Mouse (Mus musculus): ENCODE results near the gene Dlg3. TPM values are rescaled to one million over a fixed set of nuclear protein-coding genes. Genes with fewer than 3 reads are reported as not detected.
A peak's percentile ranks its signal among the peaks of the same experiment; 100 is the strongest.

Dlg3 gene
- 1.9 and 2.5 TPM in 2 replicates for polyA plus RNA-seq (2014; fragmentation: Nextera tagmentation; extraction: Ambion mirVana)

DNA sequence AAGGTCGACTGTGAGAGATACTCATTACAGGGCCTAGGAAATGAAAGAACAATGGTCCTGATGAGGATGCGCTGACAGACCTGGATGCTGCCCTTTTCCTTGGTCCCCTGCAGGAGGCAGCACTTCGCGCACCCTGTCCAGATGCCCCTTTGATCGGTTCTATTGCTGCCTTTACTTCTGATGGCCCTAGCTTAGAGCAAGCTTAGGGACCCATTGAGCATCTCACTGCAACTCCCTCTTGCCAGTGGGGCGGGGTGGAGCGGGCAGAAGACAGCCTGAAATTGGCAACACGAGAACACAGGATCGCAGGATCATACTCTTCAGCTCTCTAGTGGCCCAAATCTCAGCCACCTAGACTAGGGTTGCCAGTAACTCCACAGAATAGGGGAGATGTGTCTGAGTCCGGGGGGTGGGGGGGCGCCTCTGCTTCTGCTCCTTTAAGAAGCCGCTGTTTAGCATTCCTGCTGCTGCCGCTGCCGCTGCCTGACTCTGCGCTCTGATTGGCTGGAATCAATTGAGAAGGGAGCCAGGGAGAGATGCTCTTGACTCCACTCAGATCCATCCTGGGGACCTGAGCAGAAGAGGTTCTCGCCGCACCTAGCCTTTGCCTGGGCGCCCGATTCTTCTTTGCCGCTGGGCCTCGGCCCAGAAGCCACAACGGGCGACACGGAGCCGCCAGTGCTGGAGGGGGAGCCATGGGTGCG lies at the start of gene Dlg3:
Gene Dlg3 (plus strand): TSS at position 542 of the 704 bp plus-strand sequence.
- Histone ChIP-seq H3K4me3 (ENCODE audit: control insufficient read depth in 1 of 2, insufficient read depth in 1 of 2, low read depth in 1 of 2, low read length in 2 of 2) (peak within 1 kb of the TSS; percentile 20 to 38), H3K4me1 (ENCODE audit: control insufficient read depth in 2 of 2, insufficient read depth in 2 of 2, low read length in 2 of 2) (0 out of 4 replicates have a peak, but pooled peaks cover 0 to 3% of the 10 kb centered on the region in 2 experiments), H3K27me3 (ENCODE audit: control insufficient read depth, insufficient read depth, low read length) (peaks cover 6% of the 10 kb centered on the region; the same call in 1 of the 2 replicates), H3K27ac (replicated peaks in 1 of 2; ENCODE audit: control insufficient read depth in 1 of 2, insufficient read depth in 1 of 2, low read depth in 2 of 2, low read length in 2 of 2) (no peak within 1 kb of the TSS), H3K4me2 (ENCODE audit: low read length) (peak within 1 kb of the TSS; percentile 74), H3K9me3 (ENCODE audit: control insufficient read depth, low read length) (no peaks in the 10 kb centered on the region), H3K9ac (ENCODE audit: low read length) (no peak within 1 kb of the TSS), H3K36me3 (ENCODE audit: control insufficient read depth, insufficient read depth, low read length) (no peaks in the 10 kb centered on the region)
- no peak for ATAC-seq (ENCODE audit: insufficient number of reproducible peaks, insufficient read depth, low FRiP score, low read depth)
- 19% methylated on average over 25 of the region's 26 CpGs for WGBS

DNA sequence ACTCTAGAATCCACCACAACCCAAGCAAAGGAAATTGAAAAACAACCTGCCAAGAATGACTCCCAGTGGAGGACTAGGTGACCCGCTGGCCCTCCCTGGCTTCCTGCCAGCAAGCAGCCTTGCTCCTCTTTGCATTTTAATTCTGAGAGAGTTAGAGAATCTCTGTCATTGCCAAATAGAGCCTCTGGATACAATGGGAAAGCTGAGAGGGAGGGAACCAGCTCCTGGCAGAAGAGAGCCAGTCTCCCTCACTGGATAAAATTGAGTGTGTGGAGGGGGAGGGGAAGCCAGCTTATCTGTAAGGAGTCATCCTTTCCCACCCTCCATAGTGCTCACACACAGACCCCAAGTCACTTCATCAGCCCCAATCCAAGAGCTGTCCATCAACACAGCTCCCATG lies 38.6 kb upstream of the Dlg3 start:
- ATAC-seq (ENCODE audit: insufficient number of reproducible peaks, insufficient read depth, low FRiP score, low read depth) = no peak
- Histone ChIP-seq H3K4me3 (ENCODE audit: control insufficient read depth in 1 of 2, insufficient read depth in 1 of 2, low read depth in 1 of 2, low read length in 2 of 2) (no peak overlapping the region), H3K9me3 (ENCODE audit: control insufficient read depth, low read length) (no peaks in the 10 kb centered on the region), H3K27me3 (ENCODE audit: control insufficient read depth, insufficient read depth, low read length) (no peaks in the 10 kb centered on the region; the same call in 1 of the 2 replicates), H3K4me1 (ENCODE audit: control insufficient read depth in 2 of 2, insufficient read depth in 2 of 2, low read length in 2 of 2) (peaks cover 2 to 13% of the 10 kb centered on the region in 2 experiments), H3K4me2 (ENCODE audit: low read length) (no peak overlapping the region), H3K36me3 (ENCODE audit: control insufficient read depth, insufficient read depth, low read length) (peaks cover 29% of the 10 kb centered on the region), H3K27ac (replicated peaks in 1 of 2; ENCODE audit: control insufficient read depth in 1 of 2, insufficient read depth in 1 of 2, low read depth in 2 of 2, low read length in 2 of 2) (peak overlapping the region in 1 of 2 experiments; percentile 9; a peak in 1 of 4 replicates), H3K9ac (ENCODE audit: low read length) (no peak overlapping the region)
- WGBS = 25% methylated on average over 1 of the region's 1 CpGs

DNA sequence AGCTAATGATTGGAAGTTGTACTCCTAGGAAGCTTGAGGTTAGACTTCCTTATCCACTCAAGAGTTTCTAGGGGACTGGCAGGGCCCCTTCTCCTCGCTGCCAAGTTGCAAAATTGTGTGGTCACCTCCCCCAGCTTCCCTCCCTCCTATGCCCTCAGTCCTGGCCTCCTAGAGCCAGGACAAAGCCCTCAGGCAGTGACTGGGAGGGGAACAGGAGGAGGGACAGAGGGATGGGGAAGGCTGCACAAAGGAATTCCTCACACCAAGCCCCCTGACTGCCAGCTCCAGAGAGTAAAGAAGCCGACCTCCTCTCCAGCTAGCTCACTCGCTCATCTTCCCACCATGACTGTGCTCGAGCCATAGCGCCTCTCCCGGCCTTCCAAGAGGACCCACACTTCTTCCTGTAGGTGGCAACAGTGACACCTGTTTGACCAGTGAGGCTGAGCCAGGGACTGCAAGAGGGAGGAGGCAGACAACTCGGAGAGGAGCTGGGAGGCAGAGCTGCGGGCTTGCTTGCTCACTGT lies 37.8 kb upstream of the Dlg3 start, which contains the start of gene Gdpd2:
Gene Gdpd2 (plus strand): TSS at position 209 of the 524 bp plus-strand sequence.
- ATAC-seq (ENCODE audit: insufficient number of reproducible peaks, insufficient read depth, low FRiP score, low read depth) = 0 out of 2 replicates have a peak, but pooled peaks have one; percentile 54
- H3K4me3 ChIP-seq (ENCODE audit: control insufficient read depth in 1 of 2, insufficient read depth in 1 of 2, low read depth in 1 of 2, low read length in 2 of 2) = peak within 1 kb of the TSS in 1 of 2 experiments; percentile 19; a peak in 2 of 4 replicates
- H3K4me1 ChIP-seq (ENCODE audit: control insufficient read depth in 2 of 2, insufficient read depth in 2 of 2, low read length in 2 of 2) = peaks cover 2 to 13% of the 10 kb centered on the region in 2 experiments
- H3K9ac ChIP-seq (ENCODE audit: low read length) = no peak within 1 kb of the TSS
- no peaks in the 10 kb centered on the region; the same call in 1 of the 2 replicates for H3K27me3 ChIP-seq (ENCODE audit: control insufficient read depth, insufficient read depth, low read length)
- 25% methylated on average over 7 of the region's 8 CpGs for WGBS
- H3K36me3 ChIP-seq (ENCODE audit: control insufficient read depth, insufficient read depth, low read length) = peaks cover 22% of the 10 kb centered on the region
- H3K27ac ChIP-seq (replicated peaks in 1 of 2; ENCODE audit: control insufficient read depth in 1 of 2, insufficient read depth in 1 of 2, low read depth in 2 of 2, low read length in 2 of 2) = peak within 1 kb of the TSS in 1 of 2 experiments; percentile 9; a peak in 1 of 4 replicates
- peak within 1 kb of the TSS; percentile 57 for H3K4me2 ChIP-seq (ENCODE audit: low read length)
- H3K9me3 ChIP-seq (ENCODE audit: control insufficient read depth, low read length) = no peaks in the 10 kb centered on the region

DNA sequence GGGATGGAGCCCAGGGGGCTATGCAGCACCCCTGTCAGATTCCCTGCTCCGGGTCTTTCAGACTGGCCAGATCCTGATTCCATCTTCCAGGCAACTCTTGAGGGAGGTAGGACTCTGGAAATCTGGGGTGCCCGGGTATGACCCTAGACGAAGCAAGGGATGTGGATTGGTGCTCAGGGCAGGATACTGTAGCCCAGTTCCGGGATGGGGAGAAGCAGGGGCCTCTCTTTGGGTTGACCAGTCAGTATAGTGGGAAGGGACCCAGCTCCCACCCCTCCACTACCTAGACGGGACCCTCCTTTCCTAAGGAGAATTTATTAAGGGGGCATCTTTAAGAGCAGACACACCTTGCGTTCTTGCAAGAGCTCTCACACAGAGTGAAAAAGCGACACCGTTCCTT lies 37.3 kb upstream of the Dlg3 start:
- Histone ChIP-seq H3K36me3 (ENCODE audit: control insufficient read depth, insufficient read depth, low read length) (peaks cover 17% of the 10 kb centered on the region), H3K9ac (ENCODE audit: low read length) (no peak overlapping the region), H3K4me3 (ENCODE audit: control insufficient read depth in 1 of 2, insufficient read depth in 1 of 2, low read depth in 1 of 2, low read length in 2 of 2) (peak overlapping the region in 1 of 2 experiments; percentile 19; a peak in 2 of 4 replicates), H3K9me3 (ENCODE audit: control insufficient read depth, low read length) (no peaks in the 10 kb centered on the region), H3K4me2 (ENCODE audit: low read length) (peak overlapping the region; percentile 57), H3K27ac (replicated peaks in 1 of 2; ENCODE audit: control insufficient read depth in 1 of 2, insufficient read depth in 1 of 2, low read depth in 2 of 2, low read length in 2 of 2) (no peak overlapping the region), H3K4me1 (ENCODE audit: control insufficient read depth in 2 of 2, insufficient read depth in 2 of 2, low read length in 2 of 2) (peaks cover 2 to 13% of the 10 kb centered on the region in 2 experiments), H3K27me3 (ENCODE audit: control insufficient read depth, insufficient read depth, low read length) (no peaks in the 10 kb centered on the region; the same call in 1 of the 2 replicates)
- WGBS = 35% methylated on average over 8 of the region's 8 CpGs
- ATAC-seq (ENCODE audit: insufficient number of reproducible peaks, insufficient read depth, low FRiP score, low read depth) = no peak

- peaks cover 2 to 9% of the 10 kb centered on the region in 2 experiments for H3K4me1 ChIP-seq (ENCODE audit: control insufficient read depth in 2 of 2, insufficient read depth in 2 of 2, low read length in 2 of 2)
- peaks cover 8% of the 10 kb centered on the region; the same call in 1 of the 2 replicates for H3K27me3 ChIP-seq (ENCODE audit: control insufficient read depth, insufficient read depth, low read length)
- 69% methylated on average over 7 of the region's 7 CpGs for WGBS
Observed at GRCm38 (mm10) chrX:100734359-100734758, 33.2 kb upstream of the Dlg3 start.

GRCm38 (mm10) chrX:100738918-100739317 lies 28.6 kb upstream of the Dlg3 start:
- 0 out of 2 replicates have a peak overlapping the region, but pooled peaks have one; percentile 32 for H3K9ac ChIP-seq (ENCODE audit: low read length)
- 16% methylated on average over 14 of the region's 14 CpGs for WGBS

More at GRCm38 (mm10) chrX:100734359-100734758, 33.2 kb upstream of the Dlg3 start:
- Histone ChIP-seq H3K36me3 (ENCODE audit: control insufficient read depth, insufficient read depth, low read length) (no peaks in the 10 kb centered on the region), H3K27ac (replicated peaks in 1 of 2; ENCODE audit: control insufficient read depth in 1 of 2, insufficient read depth in 1 of 2, low read depth in 2 of 2, low read length in 2 of 2) (no peak overlapping the region), H3K4me3 (ENCODE audit: control insufficient read depth in 1 of 2, insufficient read depth in 1 of 2, low read depth in 1 of 2, low read length in 2 of 2) (no peak overlapping the region), H3K4me2 (ENCODE audit: low read length) (no peak overlapping the region), H3K9ac (ENCODE audit: low read length) (no peak overlapping the region), H3K9me3 (ENCODE audit: control insufficient read depth, low read length) (no peaks in the 10 kb centered on the region)
- ATAC-seq (ENCODE audit: insufficient number of reproducible peaks, insufficient read depth, low FRiP score, low read depth) = no peak

DNA sequence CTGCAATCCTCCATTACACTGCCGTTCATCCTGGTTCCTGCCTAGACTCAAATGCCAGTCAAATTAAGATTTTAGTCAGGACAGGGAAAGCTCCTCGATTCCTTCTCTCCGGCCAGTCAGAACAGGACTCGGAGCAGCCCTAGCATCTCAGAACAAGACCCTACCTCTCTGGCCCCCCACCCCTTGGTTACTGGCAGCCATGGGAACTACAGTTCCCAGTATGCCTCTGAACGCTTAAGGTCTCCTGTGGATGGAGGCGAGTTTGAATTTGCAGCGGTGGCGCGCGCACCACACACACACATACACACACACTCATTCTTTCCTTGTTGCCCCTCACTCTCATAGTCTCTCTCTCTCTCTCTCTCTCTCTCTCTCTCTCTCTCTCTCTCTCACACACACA lies 28.1 kb upstream of the Dlg3 start:
- ATAC-seq (ENCODE audit: insufficient number of reproducible peaks, insufficient read depth, low FRiP score, low read depth) = no peak
- H3K27me3 ChIP-seq (ENCODE audit: control insufficient read depth, insufficient read depth, low read length) = peaks cover 8% of the 10 kb centered on the region; the same call in 1 of the 2 replicates
- peak overlapping the region; percentile 33 to 46 for H3K4me3 ChIP-seq (ENCODE audit: control insufficient read depth in 1 of 2, insufficient read depth in 1 of 2, low read depth in 1 of 2, low read length in 2 of 2)
- H3K36me3 ChIP-seq (ENCODE audit: control insufficient read depth, insufficient read depth, low read length) = no peaks in the 10 kb centered on the region
- H3K9me3 ChIP-seq (ENCODE audit: control insufficient read depth, low read length) = peaks cover 6% of the 10 kb centered on the region; the same call in 1 of the 2 replicates
- H3K27ac ChIP-seq (replicated peaks in 1 of 2; ENCODE audit: control insufficient read depth in 1 of 2, insufficient read depth in 1 of 2, low read depth in 2 of 2, low read length in 2 of 2) = peak overlapping the region in 1 of 2 experiments; percentile 44; a peak in 1 of 4 replicates
- H3K4me2 ChIP-seq (ENCODE audit: low read length) = peak overlapping the region; percentile 65
- 24% methylated on average over 10 of the region's 10 CpGs for WGBS
- H3K4me1 ChIP-seq (ENCODE audit: control insufficient read depth in 2 of 2, insufficient read depth in 2 of 2, low read length in 2 of 2) = peaks cover 0 to 6% of the 10 kb centered on the region in 2 experiments; a peak in 2 of 4 replicates
- peak overlapping the region; percentile 48 for H3K9ac ChIP-seq (ENCODE audit: low read length)

More at GRCm38 (mm10) chrX:100738918-100739317, 28.6 kb upstream of the Dlg3 start:
- H3K4me3 ChIP-seq (ENCODE audit: control insufficient read depth in 1 of 2, insufficient read depth in 1 of 2, low read depth in 1 of 2, low read length in 2 of 2) = peak overlapping the region; percentile 33 to 46; a peak in 3 of 4 replicates
- peak overlapping the region; percentile 65 for H3K4me2 ChIP-seq (ENCODE audit: low read length)
- no peak overlapping the region for H3K27ac ChIP-seq (replicated peaks in 1 of 2; ENCODE audit: control insufficient read depth in 1 of 2, insufficient read depth in 1 of 2, low read depth in 2 of 2, low read length in 2 of 2)
- H3K4me1 ChIP-seq (ENCODE audit: control insufficient read depth in 2 of 2, insufficient read depth in 2 of 2, low read length in 2 of 2) = peaks cover 0 to 6% of the 10 kb centered on the region in 2 experiments; a peak in 2 of 4 replicates
- peaks cover 6% of the 10 kb centered on the region; the same call in 1 of the 2 replicates for H3K9me3 ChIP-seq (ENCODE audit: control insufficient read depth, low read length)
- no peak for ATAC-seq (ENCODE audit: insufficient number of reproducible peaks, insufficient read depth, low FRiP score, low read depth)
- peaks cover 8% of the 10 kb centered on the region; the same call in 1 of the 2 replicates for H3K27me3 ChIP-seq (ENCODE audit: control insufficient read depth, insufficient read depth, low read length)
- H3K36me3 ChIP-seq (ENCODE audit: control insufficient read depth, insufficient read depth, low read length) = no peaks in the 10 kb centered on the region

Data from heart, embryonic 14.5 days (tissue).